Mouse (Mus musculus): ENCODE measurements at regions not wholly inside any gene's neighbourhood (a gene's known extent, or its start where the extent isn't known, plus 50 kb on each side); places are given as distances from the start of the nearest gene placed in this dataset.
A peak's percentile ranks its signal among the peaks of the same experiment; 100 is the strongest.

DNA sequence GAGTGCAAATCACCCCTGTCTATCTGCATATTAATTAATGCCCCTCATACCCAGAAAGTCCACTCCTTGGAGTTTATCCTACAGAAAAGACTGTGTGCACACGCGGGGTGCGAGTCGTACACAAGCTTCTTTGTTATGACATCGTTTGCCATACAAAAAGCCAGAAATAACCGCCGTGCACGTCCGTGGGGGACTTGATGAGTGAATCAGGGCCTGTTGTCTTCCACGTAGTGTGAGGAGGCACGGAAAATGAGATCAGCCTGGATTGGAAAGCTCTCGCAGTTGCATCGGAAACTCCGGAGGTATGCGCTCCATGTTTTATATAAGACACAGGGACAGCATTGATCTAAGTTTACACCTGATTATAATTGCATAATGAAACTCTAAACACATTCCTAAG lies 120.3 kb downstream of the Etnk1 start:
- ATAC-seq (ENCODE audit: low FRiP score) (no peak), DNase-seq (ENCODE audit: low spot score) (no peak)
- Histone ChIP-seq H3K27me3 (ENCODE audit: control insufficient read depth, insufficient read depth, low read length) (no peaks in the 10 kb centered on the region), H3K4me3 (replicated peaks; ENCODE audit: low read length) (no peak overlapping the region), H3K4me2 (replicated peaks) (no peak overlapping the region), H3K36me3 (replicated peaks; ENCODE audit: control insufficient read depth, insufficient read depth) (no peaks in the 10 kb centered on the region), H3K9me3 (ENCODE audit: control insufficient read depth, low read length) (no peaks in the 10 kb centered on the region), H3K9ac (no peak overlapping the region), H3K27ac (no peak overlapping the region), H3K4me1 (replicated peaks; ENCODE audit: control insufficient read depth, insufficient read depth, low read length) (no peaks in the 10 kb centered on the region)
- WGBS: 58% methylated on average over 15 of the region's 15 CpGs

GRCm38 (mm10) chr6:143288491-143289130 lies 121.6 kb downstream of the Etnk1 start:
- WGBS: 71% methylated on average over 19 of the region's 19 CpGs
- H3K27me3 ChIP-seq (ENCODE audit: control insufficient read depth, insufficient read depth, low read length): no peaks in the 10 kb centered on the region
- DNase-seq (ENCODE audit: low spot score) (no peak), ATAC-seq (ENCODE audit: low FRiP score) (no peak)
- no peaks in the 10 kb centered on the region for H3K9me3 ChIP-seq (ENCODE audit: control insufficient read depth, low read length)
- no peak overlapping the region for H3K27ac ChIP-seq
- no peak overlapping the region for H3K9ac ChIP-seq
- no peaks in the 10 kb centered on the region for H3K36me3 ChIP-seq (replicated peaks; ENCODE audit: control insufficient read depth, insufficient read depth)
- H3K4me3 ChIP-seq (replicated peaks; ENCODE audit: low read length): no peak overlapping the region
- H3K4me2 ChIP-seq (replicated peaks): no peak overlapping the region
- H3K4me1 ChIP-seq (replicated peaks; ENCODE audit: control insufficient read depth, insufficient read depth, low read length): no peaks in the 10 kb centered on the region

- no peak overlapping the region for H3K4me2 ChIP-seq (replicated peaks)
- H3K4me3 ChIP-seq (replicated peaks; ENCODE audit: low read length): no peak overlapping the region
- no peaks in the 10 kb centered on the region for H3K27me3 ChIP-seq (ENCODE audit: control insufficient read depth, insufficient read depth, low read length)
- H3K36me3 ChIP-seq (replicated peaks; ENCODE audit: control insufficient read depth, insufficient read depth): no peaks in the 10 kb centered on the region
- DNase-seq (ENCODE audit: low spot score) (no peak), ATAC-seq (ENCODE audit: low FRiP score) (no peak)
- 90% methylated on average over 3 of the region's 3 CpGs for WGBS
- no peaks in the 10 kb centered on the region for H3K9me3 ChIP-seq (ENCODE audit: control insufficient read depth, low read length)
- no peak overlapping the region for H3K9ac ChIP-seq
- H3K4me1 ChIP-seq (replicated peaks; ENCODE audit: control insufficient read depth, insufficient read depth, low read length): no peaks in the 10 kb centered on the region
- no peak overlapping the region for H3K27ac ChIP-seq
Observed at GRCm38 (mm10) chr6:143293648-143294047, 126.6 kb downstream of the Etnk1 start.

DNA sequence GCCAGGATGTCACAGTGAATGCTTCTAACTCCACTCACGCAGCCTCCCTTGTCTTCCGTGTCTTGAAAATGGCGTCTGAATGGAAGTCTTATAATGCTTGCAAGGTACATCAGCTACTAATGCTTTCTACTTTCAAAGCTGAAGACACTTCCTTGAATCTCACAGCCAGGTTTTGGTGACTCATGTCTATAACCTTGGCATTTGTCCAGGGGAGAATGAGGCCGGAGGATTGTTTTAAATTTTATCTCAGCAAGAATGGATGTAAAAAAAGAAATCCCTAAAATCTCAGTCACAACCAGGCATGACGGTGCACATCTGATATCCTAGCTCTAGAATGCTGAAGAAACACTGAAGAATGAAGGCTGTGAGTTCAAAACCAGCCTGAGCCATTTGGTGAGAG lies 131.4 kb downstream of the Etnk1 start:
- Histone ChIP-seq H3K4me2 (replicated peaks) (no peak overlapping the region), H3K4me1 (replicated peaks; ENCODE audit: control insufficient read depth, insufficient read depth, low read length) (no peaks in the 10 kb centered on the region), H3K4me3 (replicated peaks; ENCODE audit: low read length) (no peak overlapping the region), H3K27me3 (ENCODE audit: control insufficient read depth, insufficient read depth, low read length) (no peaks in the 10 kb centered on the region), H3K36me3 (replicated peaks; ENCODE audit: control insufficient read depth, insufficient read depth) (no peaks in the 10 kb centered on the region), H3K9ac (no peak overlapping the region), H3K27ac (no peak overlapping the region), H3K9me3 (ENCODE audit: control insufficient read depth, low read length) (no peaks in the 10 kb centered on the region)
- DNase-seq (ENCODE audit: low spot score) (no peak), ATAC-seq (ENCODE audit: low FRiP score) (no peak)
- 83% methylated on average over 5 of the region's 5 CpGs for WGBS

- no peak for DNase-seq (ENCODE audit: low spot score)
- WGBS: 95% methylated on average over 10 of the region's 10 CpGs
- no peak overlapping the region for H3K4me3 ChIP-seq (replicated peaks; ENCODE audit: low read length)
Observed at GRCm38 (mm10) chr6:143301414-143301813, 134.4 kb downstream of the Etnk1 start.

DNA sequence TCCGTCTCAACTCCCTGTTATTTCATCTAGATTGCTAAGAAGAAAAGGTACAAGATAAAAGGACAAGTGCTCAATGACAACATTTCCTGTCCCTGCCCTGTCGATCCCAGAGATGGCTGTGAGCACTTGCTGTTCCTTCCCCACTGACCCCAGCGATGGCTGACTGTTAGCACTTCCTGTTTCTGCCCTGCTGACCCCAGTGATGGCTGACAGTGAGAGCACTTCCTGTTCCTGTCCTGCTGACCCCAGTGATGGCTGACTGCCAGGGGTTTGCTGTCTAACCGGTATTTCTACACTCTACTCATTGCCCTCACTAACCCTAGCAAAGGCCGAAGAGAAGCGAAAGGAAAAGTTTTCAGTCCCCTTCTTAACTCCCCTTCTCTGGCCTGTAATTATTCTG lies 140.3 kb downstream of the Etnk1 start:
- Histone ChIP-seq H3K36me3 (replicated peaks; ENCODE audit: control insufficient read depth, insufficient read depth) (no peaks in the 10 kb centered on the region), H3K9me3 (ENCODE audit: control insufficient read depth, low read length) (no peaks in the 10 kb centered on the region)

More at GRCm38 (mm10) chr6:143301414-143301813, 134.4 kb downstream of the Etnk1 start:
- no peak overlapping the region for H3K9ac ChIP-seq
- ATAC-seq (ENCODE audit: low FRiP score): no peak
- no peaks in the 10 kb centered on the region for H3K4me1 ChIP-seq (replicated peaks; ENCODE audit: control insufficient read depth, insufficient read depth, low read length)
- H3K9me3 ChIP-seq (ENCODE audit: control insufficient read depth, low read length): no peaks in the 10 kb centered on the region
- H3K4me2 ChIP-seq (replicated peaks): no peak overlapping the region
- no peak overlapping the region for H3K27ac ChIP-seq
- no peaks in the 10 kb centered on the region for H3K27me3 ChIP-seq (ENCODE audit: control insufficient read depth, insufficient read depth, low read length)
- no peaks in the 10 kb centered on the region for H3K36me3 ChIP-seq (replicated peaks; ENCODE audit: control insufficient read depth, insufficient read depth)

DNA sequence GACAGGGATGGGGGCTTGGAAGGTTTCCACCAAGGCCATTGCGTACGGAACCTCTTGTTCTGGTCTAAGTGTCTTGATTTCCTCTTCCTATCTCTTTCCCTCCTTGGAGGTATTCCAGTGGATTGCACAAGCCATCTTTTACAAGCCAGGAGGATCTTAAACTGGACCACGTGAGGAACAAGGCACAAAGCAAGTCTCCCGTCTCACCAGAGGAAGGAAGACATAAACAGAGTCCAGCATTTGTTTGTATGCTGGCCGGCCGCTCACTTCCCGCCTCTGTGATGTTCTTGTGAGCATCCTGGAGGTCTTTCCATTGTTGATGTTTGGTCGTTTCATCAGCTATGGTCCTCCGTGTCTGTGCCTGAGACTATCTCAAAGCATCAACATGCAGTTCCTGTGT lies 148.8 kb downstream of the Etnk1 start:
- no peak for DNase-seq (ENCODE audit: low spot score)
- 86% methylated on average over 9 of the region's 9 CpGs for WGBS

More for the DNA sequence above, 140.3 kb downstream of the Etnk1 start:
- ATAC-seq (ENCODE audit: low FRiP score) (no peak), DNase-seq (ENCODE audit: low spot score) (no peak)
- Histone ChIP-seq H3K4me1 (replicated peaks; ENCODE audit: control insufficient read depth, insufficient read depth, low read length) (no peaks in the 10 kb centered on the region), H3K4me2 (replicated peaks) (no peak overlapping the region), H3K27ac (no peak overlapping the region), H3K27me3 (ENCODE audit: control insufficient read depth, insufficient read depth, low read length) (no peaks in the 10 kb centered on the region), H3K9ac (no peak overlapping the region), H3K4me3 (replicated peaks; ENCODE audit: low read length) (no peak overlapping the region)
- WGBS: 76% methylated on average over 6 of the region's 6 CpGs

DNA sequence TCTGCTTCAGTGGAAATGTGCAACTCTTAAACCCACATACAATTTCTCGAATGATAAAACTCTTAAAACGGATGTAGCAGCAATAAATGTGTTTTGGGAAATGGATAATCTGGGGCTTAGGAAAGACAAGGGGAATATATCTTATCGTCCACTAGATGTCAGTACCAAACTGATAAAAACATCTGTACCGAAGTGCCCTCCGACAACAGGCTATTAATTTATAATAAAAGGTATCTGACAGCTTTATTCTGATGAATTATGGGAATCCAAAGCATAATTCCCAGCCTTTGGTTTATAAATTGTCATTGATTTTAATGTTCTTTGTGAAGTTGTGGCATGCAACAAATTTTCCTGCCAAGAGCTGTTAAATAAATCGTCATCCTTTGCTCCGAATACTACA lies 153.4 kb downstream of the Etnk1 start:
- Histone ChIP-seq H3K9ac (no peak overlapping the region), H3K27ac (no peak overlapping the region), H3K9me3 (ENCODE audit: control insufficient read depth, low read length) (no peaks in the 10 kb centered on the region), H3K4me1 (replicated peaks; ENCODE audit: control insufficient read depth, insufficient read depth, low read length) (peaks cover 9% of the 10 kb centered on the region; the same call in 1 of the 2 replicates), H3K4me2 (replicated peaks) (no peak overlapping the region), H3K4me3 (replicated peaks; ENCODE audit: low read length) (no peak overlapping the region), H3K36me3 (replicated peaks; ENCODE audit: control insufficient read depth, insufficient read depth) (no peaks in the 10 kb centered on the region), H3K27me3 (ENCODE audit: control insufficient read depth, insufficient read depth, low read length) (no peaks in the 10 kb centered on the region)
- WGBS: 46% methylated on average over 7 of the region's 7 CpGs
- peak; percentile 81 for DNase-seq (ENCODE audit: low spot score)
- ATAC-seq (ENCODE audit: low FRiP score): no peak

More for the DNA sequence above, 148.8 kb downstream of the Etnk1 start:
- Histone ChIP-seq H3K4me1 (replicated peaks; ENCODE audit: control insufficient read depth, insufficient read depth, low read length) (no peaks in the 10 kb centered on the region), H3K27me3 (ENCODE audit: control insufficient read depth, insufficient read depth, low read length) (no peaks in the 10 kb centered on the region), H3K9ac (no peak overlapping the region), H3K36me3 (replicated peaks; ENCODE audit: control insufficient read depth, insufficient read depth) (no peaks in the 10 kb centered on the region), H3K4me3 (replicated peaks; ENCODE audit: low read length) (no peak overlapping the region), H3K27ac (no peak overlapping the region), H3K9me3 (ENCODE audit: control insufficient read depth, low read length) (no peaks in the 10 kb centered on the region), H3K4me2 (replicated peaks) (no peak overlapping the region)
- no peak for ATAC-seq (ENCODE audit: low FRiP score)

DNA sequence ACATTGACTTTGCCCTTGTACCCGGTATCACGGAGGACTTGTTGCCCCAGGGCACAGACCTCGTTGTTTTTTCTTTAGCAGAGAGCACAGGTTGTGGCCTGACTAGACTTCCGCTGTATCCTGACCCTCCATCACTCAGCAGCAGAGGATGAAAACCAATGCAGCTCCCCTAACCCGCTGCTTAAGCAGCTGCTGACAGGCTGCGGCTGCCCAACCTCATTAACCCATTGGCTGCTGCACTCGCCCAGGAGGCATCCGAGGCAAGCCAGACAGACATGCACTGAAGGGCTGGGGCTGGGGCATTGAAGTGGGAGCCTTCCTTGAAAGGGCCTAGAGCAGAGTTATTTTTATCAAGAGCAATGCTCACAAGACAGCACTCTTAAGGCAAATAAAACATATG lies 157.6 kb downstream of the Etnk1 start:
- H3K36me3 ChIP-seq (replicated peaks; ENCODE audit: control insufficient read depth, insufficient read depth): no peaks in the 10 kb centered on the region
- no peaks in the 10 kb centered on the region for H3K9me3 ChIP-seq (ENCODE audit: control insufficient read depth, low read length)
- peak; percentile 55 for ATAC-seq (ENCODE audit: low FRiP score)
- no peak overlapping the region for H3K9ac ChIP-seq
- no peak overlapping the region for H3K27ac ChIP-seq
- H3K4me3 ChIP-seq (replicated peaks; ENCODE audit: low read length): no peak overlapping the region
- H3K27me3 ChIP-seq (ENCODE audit: control insufficient read depth, insufficient read depth, low read length): no peaks in the 10 kb centered on the region
- WGBS: 10% methylated on average over 8 of the region's 8 CpGs
- H3K4me2 ChIP-seq (replicated peaks): no peak overlapping the region; the same call in 1 of the 2 replicates
- no peak for DNase-seq (ENCODE audit: low spot score)
- H3K4me1 ChIP-seq (replicated peaks; ENCODE audit: control insufficient read depth, insufficient read depth, low read length): peaks cover 9% of the 10 kb centered on the region; the same call in 1 of the 2 replicates
